Mouse (Mus musculus) CH12.LX (cell line): ENCODE results near the gene St5. TPM values are rescaled to one million over a fixed set of nuclear protein-coding genes. Genes with fewer than 3 reads are reported as not detected.

Experiments
- DNase-seq: peaks from one replicate; pipeline ENCODE4 v3.0.0-alpha.2; 2013; ENCODE audit errors: extremely low read depth
- H3K27ac ChIP-seq: 2 replicates; pipeline ENCODE4 v1.5.1; 2012; ENCODE audit warnings: low read depth, mild to moderate bottlenecking, control low read depth, moderate library complexity; ENCODE audit not compliant: insufficient read depth
- H3K27me3 ChIP-seq: replicated peaks from 2 replicates; pipeline ENCODE3; 2012; ENCODE audit warnings: inconsistent platforms
- H3K36me3 ChIP-seq, 2 experiments: replicated peaks in 1 of 2; 2 replicates each; pipeline versions ENCODE3 to v1.6.1; 2012; ENCODE audit warnings: inconsistent platforms in 1 of 2, low read length in 1 of 2, mild to moderate bottlenecking in 1 of 2, mixed read lengths in 1 of 2, moderate library complexity in 1 of 2; ENCODE audit not compliant: control insufficient read depth in 1 of 2, insufficient read depth in 1 of 2
- H3K4me1 ChIP-seq, 2 experiments: 2 replicates each; pipeline ENCODE4 v1.6.1; 2012; ENCODE audit warnings: inconsistent platforms in 1 of 2, moderate library complexity in 1 of 2; ENCODE audit not compliant: insufficient read depth in 2 of 2, control insufficient read depth in 1 of 2
- H3K4me2 ChIP-seq: 2 replicates; pipeline ENCODE4 v1.6.1; 2012; ENCODE audit warnings: low read depth, mild to moderate bottlenecking, control low read depth; ENCODE audit not compliant: poor library complexity, insufficient read depth, severe bottlenecking
- H3K4me3 ChIP-seq, 3 experiments: fragments of 150-350 bp in 1 of 3; sonication (generic) in 1 of 3; replicated peaks in 1 of 3; 2 replicates each; pipeline versions ENCODE3 to v1.5.1; 2011 to 2012; ENCODE audit warnings: low read depth in 2 of 3, low read length in 2 of 3, mild to moderate bottlenecking in 2 of 3, moderate library complexity in 2 of 3, control low read depth in 1 of 3, improper control_type of control experiment in 1 of 3, inconsistent platforms in 1 of 3, mixed read lengths in 1 of 3; ENCODE audit not compliant: poor library complexity in 1 of 3
- H3K79me2 ChIP-seq: replicated peaks from 2 replicates; pipeline ENCODE4 v1.6.1; 2012; ENCODE audit warnings: mild to moderate bottlenecking, moderate library complexity; ENCODE audit not compliant: control insufficient read depth, poor library complexity, insufficient read depth, severe bottlenecking; ENCODE audit errors: extremely low read depth
- H3K9ac ChIP-seq: 2 replicates; pipeline ENCODE4 v1.6.1; 2012; ENCODE audit warnings: low read depth, mild to moderate bottlenecking, control low read depth, moderate library complexity; ENCODE audit not compliant: insufficient read depth
- H3K9me3 ChIP-seq: replicated peaks from 2 replicates; pipeline ENCODE3; 2012; ENCODE audit warnings: low read length, inconsistent platforms, mixed read lengths
- BHLHE40 ChIP-seq: IDR thresholded peaks from 2 replicates; pipeline ENCODE4 v1.6.1; 2011; ENCODE audit warnings: mild to moderate bottlenecking, low read depth, low read length, improper control_type of control experiment
- CTCF ChIP-seq, 2 experiments: IDR thresholded peaks in 1 of 2; conservative IDR thresholded peaks in 1 of 2; 2 replicates each; pipeline ENCODE4 v1.5.1; 2011 to 2012; ENCODE audit warnings: low read depth in 2 of 2, low read length in 2 of 2, improper control_type of control experiment in 1 of 2, inconsistent platforms in 1 of 2, mild to moderate bottlenecking in 1 of 2, moderate library complexity in 1 of 2
- ETS1 ChIP-seq: conservative IDR thresholded peaks from 2 replicates; pipeline ENCODE4 v1.6.1; 2012; ENCODE audit warnings: low read depth, mild to moderate bottlenecking, inconsistent platforms, low read length, improper control_type of control experiment, moderate library complexity
- MAX ChIP-seq: IDR thresholded peaks from 2 replicates; pipeline ENCODE4 v1.6.1; 2011; ENCODE audit warnings: low read length, improper control_type of control experiment
- MAZ ChIP-seq: IDR thresholded peaks from 2 replicates; pipeline ENCODE4 v1.6.1; 2012; ENCODE audit warnings: low read depth, mild to moderate bottlenecking, inconsistent platforms, low read length, improper control_type of control experiment, moderate library complexity
- NELFE ChIP-seq: IDR thresholded peaks from 2 replicates; pipeline ENCODE4 v1.6.1; 2011; ENCODE audit warnings: low read depth, low read length, improper control_type of control experiment
- NRF1 ChIP-seq: IDR thresholded peaks from 2 replicates; pipeline ENCODE4 v1.6.1; 2014; ENCODE audit warnings: low read depth, mild to moderate bottlenecking, inconsistent platforms, low read length, improper control_type of control experiment, moderate library complexity
- PAX5 ChIP-seq: IDR thresholded peaks from 2 replicates; pipeline ENCODE4 v1.6.1; 2012; ENCODE audit warnings: low read length, inconsistent platforms, mixed read lengths
- POLR2AphosphoS2 ChIP-seq: IDR thresholded peaks from 2 replicates; pipeline ENCODE4 v1.6.1; 2011; ENCODE audit warnings: low read depth, low read length, improper control_type of control experiment
- RAD21 ChIP-seq: IDR thresholded peaks from 2 replicates; pipeline ENCODE4 v1.6.1; 2011; ENCODE audit warnings: low read depth, mild to moderate bottlenecking, low read length, improper control_type of control experiment, moderate library complexity
- SMC3 ChIP-seq: IDR thresholded peaks from 2 replicates; pipeline ENCODE4 v1.6.1; 2011; ENCODE audit warnings: low read depth, low read length, improper control_type of control experiment
- TCF12 ChIP-seq: IDR thresholded peaks from 2 replicates; pipeline ENCODE4 v1.6.1; 2014; ENCODE audit warnings: low read depth, mild to moderate bottlenecking, inconsistent platforms, low read length, improper control_type of control experiment
- USF1 ChIP-seq: IDR thresholded peaks from 2 replicates; pipeline ENCODE4 v1.6.1; 2014; ENCODE audit warnings: low read depth, mild to moderate bottlenecking, inconsistent platforms, low read length, improper control_type of control experiment
- USF2 ChIP-seq: conservative IDR thresholded peaks from 2 replicates; pipeline ENCODE4 v1.6.1; 2011; ENCODE audit warnings: low read depth, low read length, improper control_type of control experiment
- ZC3H11A ChIP-seq: IDR thresholded peaks from 2 replicates; pipeline ENCODE4 v1.6.1; 2012; ENCODE audit warnings: low read depth, mild to moderate bottlenecking, inconsistent platforms, low read length, improper control_type of control experiment
- ZKSCAN1 ChIP-seq: IDR thresholded peaks from 2 replicates; pipeline ENCODE4 v1.6.1; 2012; ENCODE audit warnings: low read depth, inconsistent platforms, low read length, improper control_type of control experiment, borderline replicate concordance
- ZMIZ1 ChIP-seq: IDR thresholded peaks from 2 replicates; pipeline ENCODE4 v1.6.1; 2012; ENCODE audit warnings: low read depth, mild to moderate bottlenecking, inconsistent platforms, low read length, improper control_type of control experiment
- dilution Hi-C: fragments of 300-500 bp; cut with MboI; formaldehyde crosslinking; loops from 2 replicates; pipeline ENCODE4 v1.14.3; 2020; ENCODE audit warnings: low sequenced_read_pairs; ENCODE audit not compliant: extremely low pct_unique_long_range_greater_than_20kb, extremely low pct_ligation_motif_present
- in situ Hi-C: fragments of 300-500 bp; cut with MboI; formaldehyde crosslinking; loops from 3 replicates; pipeline ENCODE4 v1.14.3; 2019; ENCODE audit warnings: low sequenced_read_pairs, low pct_ligation_motif_present, low pct_unique_long_range_greater_than_20kb, mixed read lengths
- polyA plus RNA-seq: library from polyadenylated mRNA; unstranded; fragments of >175 nt; gene quantifications from 2 replicates; pipeline ENCODE4 v1.2.1, GENCODE M21; 2012; ENCODE audit warnings: low read depth; ENCODE audit not compliant: insufficient read length
- total RNA-seq, 2 experiments: library from RNA; depleted of rRNA; stranded (reverse); fragments of 300-350 nt in 1 of 2; fragments of >200 nt in 1 of 2; gene quantifications; 2 replicates each; pipeline ENCODE4 v1.2.3; 2012 to 2014

Gene St5
- total and polyA plus RNA-seq, 3 experiments, result 1.3 to 3.4 (median 1.6) TPM

DNA sequence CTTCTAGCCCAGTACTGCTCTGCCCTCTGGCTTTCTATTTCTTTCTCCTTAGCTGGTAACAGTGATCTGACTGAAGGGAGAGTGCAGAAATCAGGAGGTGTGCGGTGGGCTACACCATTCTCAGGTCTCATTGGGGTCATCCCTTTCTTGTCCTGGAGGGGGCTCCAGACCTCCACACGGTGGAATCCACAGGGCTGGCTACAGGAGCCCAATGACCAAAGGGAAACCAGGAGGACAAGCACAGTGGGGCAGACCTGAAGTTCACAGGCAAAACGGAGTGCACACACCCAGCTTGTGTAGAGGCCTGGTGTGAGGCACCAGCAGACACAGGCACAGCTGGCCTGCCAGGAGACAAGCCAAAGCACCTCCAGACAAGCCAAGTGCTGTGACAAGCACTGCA is 175.0 kb downstream of the St5 start:
- TF ChIP-seq SMC3 (peak; percentile 81), CTCF (conservative IDR thresholded peaks at IDR 0.05 in 1 of 2, IDR thresholded peaks at IDR 0.05 in 1 of 2; ENCODE audit: low read depth in 2 of 2, low read length in 2 of 2) (peak; percentile 40 to 79; a peak in 3 of 4 replicates), ZC3H11A (peak; percentile 51), POLR2AphosphoS2 (no peak), TCF12 (no peak), USF1 (no peak), ZMIZ1 (no peak), ZKSCAN1 (no peak), PAX5 (no peak), RAD21 (peak; percentile 83), NELFE (no peak), ETS1 (no peak)
- Histone ChIP-seq H3K79me2 (no peaks in the 10 kb centered on the region), H3K27ac (no peak overlapping the region), H3K27me3 (no peaks in the 10 kb centered on the region), H3K4me3 (no peak overlapping the region), H3K4me2 (no peak overlapping the region), H3K9me3 (no peaks in the 10 kb centered on the region), H3K9ac (no peak overlapping the region), H3K36me3 (peaks cover 19 to 57% of the 10 kb centered on the region in 2 experiments), H3K4me1 (peaks cover 4 to 62% of the 10 kb centered on the region in 2 experiments; a peak in 2 of 4 replicates)
- no peak for DNase-seq
- dilution Hi-C loops (no loop called here), in situ Hi-C loops (loop anchor here (5.0 to 10.0 kb wide), 2 partner anchors 94 to 176 kb away; partner anchors contain the start of genes Akip1 and St5)

DNA sequence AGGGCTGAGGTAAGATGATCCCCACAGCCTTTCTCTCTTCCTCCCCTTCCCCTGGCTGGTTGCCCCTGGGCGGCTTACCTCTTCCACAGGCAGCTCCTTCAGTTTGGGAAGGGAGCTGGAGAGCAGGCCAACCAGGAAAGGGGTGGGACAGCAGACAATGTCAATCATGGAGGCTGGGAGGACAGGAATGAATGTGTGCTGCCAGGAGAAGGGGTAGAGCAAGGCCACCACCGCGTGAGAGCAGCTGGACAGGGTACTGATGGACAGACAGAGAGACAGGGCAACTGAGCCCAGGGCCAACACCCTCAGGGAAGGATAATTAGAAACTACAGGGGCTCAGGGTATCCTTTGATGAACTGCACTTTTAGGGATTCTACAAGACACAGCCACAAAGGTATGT is 175.9 kb downstream of the St5 start:
- dilution Hi-C loops, result no loop called here
- Histone ChIP-seq H3K27ac (no peak overlapping the region), H3K4me3 (no peak overlapping the region), H3K9ac (no peak overlapping the region), H3K36me3 (peaks cover 27 to 66% of the 10 kb centered on the region in 2 experiments), H3K9me3 (no peaks in the 10 kb centered on the region), H3K4me1 (peaks cover 4 to 62% of the 10 kb centered on the region in 2 experiments; a peak in 2 of 4 replicates), H3K27me3 (no peaks in the 10 kb centered on the region), H3K79me2 (0 out of 2 replicates have a peak, but pooled peaks cover 2% of the 10 kb centered on the region), H3K4me2 (no peak overlapping the region)
- in situ Hi-C loops, result loop anchor here (5.0 to 10.0 kb wide), 2 partner anchors 95 to 177 kb away; partner anchors contain the start of genes Akip1 and St5
- DNase-seq, result no peak
- no peak for TF ChIP-seq USF2
- no peak for TF ChIP-seq BHLHE40
- no peak for TF ChIP-seq MAZ
- TF ChIP-seq RAD21, result no peak
- no peak for TF ChIP-seq NRF1
- TF ChIP-seq SMC3, result no peak
- no peak for TF ChIP-seq POLR2AphosphoS2
- TF ChIP-seq MAX, result no peak
